Mouse (Mus musculus) heart, embryonic 15.5 days (tissue): ENCODE results near the gene Sytl4. TPM values are rescaled to one million over a fixed set of nuclear protein-coding genes. Genes with fewer than 3 reads are reported as not detected.

Experiments
- polyA plus RNA-seq: library from polyadenylated mRNA; unstranded; fragments of >200 nt; fragmentation: Nextera tagmentation; extraction: Ambion mirVana; gene quantifications from 2 replicates; pipeline ENCODE4 v1.2.1, GENCODE M21; 2015

The Sytl4 gene
- polyA plus RNA-seq, 1 experiment from 2014 or later, result 2.2 TPM

Other genes with a start within 250 kb of the Sytl4 start
- gene Tnmd, start 130.8 kb downstream of the Sytl4 start, polyA plus RNA-seq, result 0.57 and 0.86 TPM in 2 replicates
- 98.4 and 100 TPM in 2 replicates for gene Tspan6, start 83.4 kb downstream of the Sytl4 start, polyA plus RNA-seq
- 7.6 and 7.9 TPM in 2 replicates for gene Srpx2, start 73.4 kb downstream of the Sytl4 start, polyA plus RNA-seq
- 20.4 and 26.9 TPM in 2 replicates for gene Cstf2, start 77.4 kb upstream of the Sytl4 start, polyA plus RNA-seq
- 0.18 and 0.41 TPM in 2 replicates for gene Xkrx, start 180.3 kb upstream of the Sytl4 start, polyA plus RNA-seq
- gene Arl13a, start 205.7 kb upstream of the Sytl4 start, polyA plus RNA-seq, result 0.09 TPM in 1 of 2 replicates, not detected in the other
- gene Nox1, start 240.1 kb upstream of the Sytl4 start, polyA plus RNA-seq, result 0.21 and 0.52 TPM in 2 replicates